Mouse (Mus musculus) stomach, postnatal 0 days (tissue): ENCODE measurements around the gene Uevld. TPM values are rescaled to one million over a fixed set of nuclear protein-coding genes. Genes with fewer than 3 reads are reported as not detected.

Experiments used
- ATAC-seq: fragments of 200-750 bp; cut with Nextera tagmentation; 2 replicates; pipeline ENCODE4 v1.8.0; 2017; ENCODE audit not compliant: low FRiP score, low TSS enrichment
- DNase-seq: peaks from one replicate; pipeline ENCODE4 v3.0.0-alpha.2; 2016; ENCODE audit warnings: low spot score
- H3K27ac ChIP-seq: fragments of 300-500 bp; sonication (generic); replicated peaks from 2 replicates; pipeline ENCODE4 v1.5.1; 2014; ENCODE audit warnings: mild to moderate bottlenecking, control low read depth
- H3K27me3 ChIP-seq: fragments of 300-500 bp; sonication (generic); 2 replicates; pipeline ENCODE4 v1.6.1; 2014; ENCODE audit warnings: low read length; ENCODE audit not compliant: control insufficient read depth, insufficient read depth
- H3K36me3 ChIP-seq: fragments of 300-500 bp; sonication (generic); 2 replicates; pipeline ENCODE4 v1.6.1; 2014; ENCODE audit warnings: low read length, mixed read lengths; ENCODE audit not compliant: control insufficient read depth, insufficient read depth
- H3K4me1 ChIP-seq: fragments of 300-500 bp; sonication (generic); replicated peaks from 2 replicates; pipeline ENCODE4 v1.6.1; 2014; ENCODE audit warnings: antibody characterized with exemption; ENCODE audit not compliant: control insufficient read depth, insufficient read depth
- H3K4me2 ChIP-seq: fragments of 300-500 bp; sonication (generic); replicated peaks from 2 replicates; pipeline ENCODE4 v1.6.1; 2014; ENCODE audit warnings: low read depth, mild to moderate bottlenecking, control low read depth, moderate library complexity
- H3K4me3 ChIP-seq: fragments of 300-500 bp; sonication (generic); 2 replicates; pipeline ENCODE4 v1.5.1; 2014; ENCODE audit warnings: low read depth, low read length, control low read depth
- H3K9ac ChIP-seq: fragments of 300-500 bp; sonication (generic); 2 replicates; pipeline ENCODE4 v1.6.1; 2014; ENCODE audit warnings: mild to moderate bottlenecking, low read length, control low read depth, mixed read lengths
- H3K9me3 ChIP-seq: fragments of 300-500 bp; sonication (generic); 2 replicates; pipeline ENCODE4 v1.6.1; 2016; ENCODE audit warnings: low read length; ENCODE audit not compliant: control insufficient read depth
- CTCF ChIP-seq: IDR thresholded peaks from 2 replicates; pipeline ENCODE4 v1.5.1; 2016; ENCODE audit warnings: antibody characterized with exemption, low read depth, mild to moderate bottlenecking, moderate library complexity
- EP300 ChIP-seq: optimal IDR thresholded peaks from 2 replicates; pipeline ENCODE3; 2016; ENCODE audit warnings: antibody characterized with exemption
- WGBS: fragments of 180-500 bp; shearing (Covaris S2); extraction: QIAGEN DNeasy Blood & Tissue Kit; methylation state at CpG from one replicate; pipeline ENCODE4 v1.1.7; 2014; 5-methylcytosine and 5-hydroxymethylcytosine counted together
- polyA plus RNA-seq: library from polyadenylated mRNA; unstranded; fragments of >200 nt; fragmentation: Nextera tagmentation; extraction: Ambion mirVana; gene quantifications from 2 replicates; pipeline ENCODE4 v1.2.1, GENCODE M21; 2015

Gene Uevld
- polyA plus RNA-seq, 1 experiment from 2014 or later, result 6.5 TPM

DNA sequence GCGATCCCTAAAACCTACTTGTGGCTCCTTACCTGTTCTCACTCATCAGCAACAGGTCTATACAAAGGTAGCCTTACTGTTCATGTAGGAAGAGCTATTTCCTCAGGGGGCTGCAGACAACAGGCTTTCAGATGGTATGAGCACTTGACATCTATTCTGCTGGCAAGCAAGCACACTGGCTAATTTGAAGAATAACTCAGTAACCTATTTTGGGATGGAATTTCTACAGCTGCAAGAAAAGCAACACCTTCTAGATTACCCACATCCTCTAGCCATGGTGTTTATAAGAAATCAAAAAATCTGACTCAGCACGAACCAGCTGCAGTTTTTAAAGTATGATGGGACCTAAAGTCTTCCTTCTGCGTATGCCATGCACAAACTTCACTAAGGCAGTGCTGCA, 27.0 kb downstream of the Uevld start:
- 92% methylated on average over 3 of the region's 3 CpGs for WGBS

GRCm38 (mm10) chr7:46928291-46928690, 30.0 kb downstream of the Uevld start:
- Histone ChIP-seq H3K9ac (no peak overlapping the region), H3K4me3 (no peak overlapping the region), H3K27ac (no peak overlapping the region), H3K9me3 (no peaks in the 10 kb centered on the region), H3K4me2 (no peak overlapping the region), H3K27me3 (no peaks in the 10 kb centered on the region), H3K4me1 (no peaks in the 10 kb centered on the region), H3K36me3 (peaks cover 7% of the 10 kb centered on the region)
- TF ChIP-seq CTCF, result no peak
- TF ChIP-seq EP300, result no peak
- WGBS, result 87% methylated on average over 5 of the region's 5 CpGs
- ATAC-seq (no peak), DNase-seq (no peak)

More for the DNA sequence above, 27.0 kb downstream of the Uevld start:
- no peaks in the 10 kb centered on the region for H3K27me3 ChIP-seq
- H3K4me1 ChIP-seq, result no peaks in the 10 kb centered on the region
- no peak for ATAC-seq
- H3K27ac ChIP-seq, result no peak overlapping the region
- TF ChIP-seq CTCF (no peak), EP300 (no peak)
- no peak for DNase-seq
- H3K9me3 ChIP-seq, result no peaks in the 10 kb centered on the region
- H3K4me2 ChIP-seq, result no peak overlapping the region
- H3K9ac ChIP-seq, result no peak overlapping the region
- H3K4me3 ChIP-seq, result no peak overlapping the region
- peaks cover 7% of the 10 kb centered on the region for H3K36me3 ChIP-seq

DNA sequence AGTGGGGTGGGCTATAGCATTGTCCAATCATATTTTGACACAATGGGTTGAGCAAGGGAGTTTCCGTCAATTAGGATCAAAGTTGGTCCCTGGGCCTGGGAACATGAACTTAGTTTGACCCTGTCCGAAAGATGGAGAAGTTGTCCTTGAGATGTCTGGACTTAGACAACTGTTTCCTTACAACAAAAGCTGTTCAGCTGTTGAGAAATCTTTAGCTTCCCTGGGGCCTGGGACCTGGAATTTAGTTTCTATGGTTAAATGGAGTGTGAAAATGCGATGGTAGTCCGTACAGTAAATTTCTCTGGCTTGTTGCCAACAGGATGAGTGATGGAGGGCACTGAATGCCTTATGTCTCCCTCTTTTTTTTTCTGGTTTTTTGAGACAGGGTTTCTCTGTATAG, 36.3 kb downstream of the Uevld start:
- no peak overlapping the region for H3K27ac ChIP-seq
- no peak overlapping the region for H3K4me3 ChIP-seq
- TF ChIP-seq CTCF (no peak), EP300 (no peak)
- no peaks in the 10 kb centered on the region; the same call in none of the 2 replicates for H3K4me1 ChIP-seq
- H3K4me2 ChIP-seq, result no peak overlapping the region
- H3K27me3 ChIP-seq, result no peaks in the 10 kb centered on the region
- H3K9me3 ChIP-seq, result no peaks in the 10 kb centered on the region
- 60% methylated on average over 4 of the region's 4 CpGs for WGBS
- no peaks in the 10 kb centered on the region for H3K36me3 ChIP-seq
- ATAC-seq, result no peak
- H3K9ac ChIP-seq, result no peak overlapping the region
- no peak for DNase-seq

GRCm38 (mm10) chr7:46919551-46920176, 38.7 kb downstream of the Uevld start, which contains the start of gene Tsg101:
Gene Tsg101, minus strand, starts transcription at chr7:46919969.
- Histone ChIP-seq H3K4me1 (no peaks in the 10 kb centered on the region; the same call in none of the 2 replicates), H3K4me2 (peak within 1 kb of the TSS; percentile 72), H3K36me3 (no peaks in the 10 kb centered on the region), H3K27me3 (no peaks in the 10 kb centered on the region), H3K9me3 (no peaks in the 10 kb centered on the region), H3K4me3 (peak within 1 kb of the TSS; percentile 90), H3K27ac (peak within 1 kb of the TSS; percentile 99), H3K9ac (peak within 1 kb of the TSS; percentile 95)
- DNase-seq (peak; percentile 93), ATAC-seq (peak; percentile 96)
- TF ChIP-seq CTCF, result peak; percentile 39; the same call in 1 of the 2 replicates
- TF ChIP-seq EP300, result no peak
- under 1% methylated on average over 75 of the region's 75 CpGs for WGBS

DNA sequence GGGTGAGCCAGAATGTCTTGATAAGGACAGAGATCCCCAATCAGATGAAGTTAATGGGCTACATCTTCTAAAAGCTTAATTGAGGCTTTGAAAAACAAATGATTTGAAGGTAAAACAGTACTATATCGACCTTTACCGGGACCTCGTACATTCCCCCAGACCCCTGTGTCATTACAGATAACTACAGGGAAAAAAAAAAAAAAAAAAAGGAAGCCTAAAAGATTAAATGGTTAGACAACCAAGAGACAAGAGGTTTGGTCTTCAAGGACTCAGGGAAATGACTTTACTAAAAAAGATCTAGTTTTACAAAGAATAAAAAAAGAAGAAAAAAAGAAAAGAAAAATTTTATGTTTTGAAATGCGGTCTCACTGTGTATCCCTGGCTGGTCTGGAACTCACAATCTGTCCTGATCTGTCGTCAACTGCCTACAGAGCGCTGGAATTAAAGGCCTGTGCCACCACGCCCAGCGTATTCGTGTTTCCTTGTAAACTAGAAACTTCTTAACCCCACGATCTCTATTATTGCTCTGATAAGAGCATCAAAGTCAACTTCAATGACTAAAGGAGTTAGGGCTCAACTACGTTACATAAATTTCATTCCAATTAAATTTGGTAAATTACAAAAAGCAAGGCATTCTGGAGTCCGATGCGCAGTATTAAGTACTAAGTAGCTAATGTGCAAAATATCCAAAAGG, 39.5 kb downstream of the Uevld start:
- H3K4me3 ChIP-seq, result peak overlapping the region; percentile 90
- DNase-seq (peak; percentile 23), ATAC-seq (no peak)
- H3K9ac ChIP-seq, result peak overlapping the region; percentile 95
- no peaks in the 10 kb centered on the region for H3K27me3 ChIP-seq
- H3K27ac ChIP-seq, result peak overlapping the region; percentile 99
- H3K9me3 ChIP-seq, result no peaks in the 10 kb centered on the region
- H3K4me1 ChIP-seq, result no peaks in the 10 kb centered on the region; the same call in none of the 2 replicates
- H3K36me3 ChIP-seq, result no peaks in the 10 kb centered on the region
- TF ChIP-seq CTCF (no peak), EP300 (no peak)
- 9% methylated on average over 13 of the region's 13 CpGs for WGBS
- H3K4me2 ChIP-seq, result peak overlapping the region; percentile 72

DNA sequence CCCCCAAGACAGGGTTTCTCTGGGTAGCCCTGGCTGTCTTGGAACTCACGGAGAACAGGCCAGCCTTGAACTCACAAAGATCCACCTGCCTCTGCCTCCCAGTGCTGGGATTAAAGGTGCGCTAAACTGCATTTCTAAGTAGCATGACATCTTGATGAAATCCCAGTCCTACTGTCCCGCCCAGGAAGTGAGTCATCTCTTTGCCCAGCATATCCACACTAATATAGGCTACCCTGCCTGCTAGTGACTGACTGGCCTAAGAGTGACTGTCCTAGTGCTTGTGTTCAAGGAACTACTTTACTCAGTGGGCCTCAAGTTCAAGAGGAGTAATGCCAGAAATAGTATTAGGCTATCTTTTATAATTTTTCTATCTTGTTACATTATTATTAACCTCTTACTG, 42.0 kb downstream of the Uevld start:
- TF ChIP-seq CTCF (no peak), EP300 (no peak)
- H3K27me3 ChIP-seq, result no peaks in the 10 kb centered on the region
- H3K27ac ChIP-seq, result no peak overlapping the region
- H3K4me2 ChIP-seq, result no peak overlapping the region
- no peaks in the 10 kb centered on the region; the same call in none of the 2 replicates for H3K4me1 ChIP-seq
- no peaks in the 10 kb centered on the region for H3K9me3 ChIP-seq
- no peak for ATAC-seq
- peak; percentile 18 for DNase-seq
- no peak overlapping the region for H3K4me3 ChIP-seq
- H3K9ac ChIP-seq, result no peak overlapping the region
- peaks cover 3% of the 10 kb centered on the region; the same call in 1 of the 2 replicates for H3K36me3 ChIP-seq
- 82% methylated on average over 3 of the region's 3 CpGs for WGBS
